Mouse (Mus musculus): Measurements from ENCODE around the gene Rnls. TPM values are rescaled to one million over a fixed set of nuclear protein-coding genes. Genes with fewer than 3 reads are reported as not detected.

The Rnls gene
- polyA plus RNA-seq, 1 experiment from 2014 or later, result 7.5 TPM

DNA sequence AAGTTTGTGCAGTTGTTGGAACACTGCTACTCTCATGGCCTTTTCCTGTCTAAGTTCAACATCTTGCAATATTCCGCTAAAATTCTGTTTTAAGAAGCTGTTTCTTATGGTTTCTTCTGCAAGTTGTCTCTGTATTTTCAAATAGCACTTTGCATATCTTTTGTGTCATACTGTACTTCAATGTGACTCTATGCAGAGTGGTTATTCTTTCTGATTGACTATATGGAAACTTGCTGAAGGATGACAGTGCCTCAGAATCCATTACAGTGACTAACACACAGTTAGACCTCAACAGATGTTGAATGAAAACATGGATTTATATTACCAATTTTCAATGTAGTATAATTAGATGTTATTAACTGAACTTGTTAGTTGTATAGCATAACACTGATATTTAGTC lies 232.9 kb downstream of the Rnls start:
- Histone ChIP-seq H3K4me2 (no peak overlapping the region), H3K4me1 (ENCODE audit: control insufficient read depth, insufficient read depth, low read length) (no peaks in the 10 kb centered on the region), H3K36me3 (ENCODE audit: control insufficient read depth, insufficient read depth, low read length) (no peaks in the 10 kb centered on the region), H3K9me3 (ENCODE audit: control insufficient read depth, low read length) (no peaks in the 10 kb centered on the region), H3K9ac (ENCODE audit: low read length) (no peak overlapping the region), H3K27me3 (ENCODE audit: control insufficient read depth, insufficient read depth, low read length) (no peaks in the 10 kb centered on the region), H3K27ac (ENCODE audit: low read depth, low read length) (no peak overlapping the region), H3K4me3 (ENCODE audit: low read depth, low read length) (no peak overlapping the region)
- WGBS, result 91% methylated on average over 1 of the region's 1 CpGs
- ATAC-seq (ENCODE audit: low FRiP score), result no peak
- no peak for DNase-seq (ENCODE audit: low spot score, missing footprints)

DNA sequence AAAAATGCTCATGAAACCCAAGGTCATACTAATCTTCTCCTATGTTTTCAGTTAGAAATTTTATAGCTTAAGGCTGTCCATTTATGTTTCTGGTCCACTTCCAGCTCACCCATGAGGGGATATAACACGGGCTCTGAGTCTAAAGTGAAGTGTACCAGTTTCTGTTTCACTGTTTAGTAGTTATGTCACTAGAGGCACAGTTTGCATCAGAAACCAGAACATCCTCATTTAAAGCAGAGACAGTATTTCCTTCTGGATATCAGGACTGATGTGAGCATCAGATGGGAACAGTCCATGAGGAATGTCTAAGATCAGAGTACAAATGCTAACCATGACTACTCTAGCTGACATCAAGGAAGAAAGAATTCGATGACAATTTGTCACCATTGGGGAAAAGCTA lies 233.9 kb downstream of the Rnls start:
- Histone ChIP-seq H3K4me3 (ENCODE audit: low read depth, low read length) (no peak overlapping the region), H3K36me3 (ENCODE audit: control insufficient read depth, insufficient read depth, low read length) (no peaks in the 10 kb centered on the region), H3K9ac (ENCODE audit: low read length) (no peak overlapping the region), H3K27me3 (ENCODE audit: control insufficient read depth, insufficient read depth, low read length) (no peaks in the 10 kb centered on the region), H3K4me2 (no peak overlapping the region), H3K9me3 (ENCODE audit: control insufficient read depth, low read length) (no peaks in the 10 kb centered on the region), H3K4me1 (ENCODE audit: control insufficient read depth, insufficient read depth, low read length) (no peaks in the 10 kb centered on the region), H3K27ac (ENCODE audit: low read depth, low read length) (no peak overlapping the region)
- ATAC-seq (ENCODE audit: low FRiP score), result no peak
- WGBS, result 91% methylated on average over 2 of the region's 2 CpGs
- DNase-seq (ENCODE audit: low spot score, missing footprints), result no peak

DNA sequence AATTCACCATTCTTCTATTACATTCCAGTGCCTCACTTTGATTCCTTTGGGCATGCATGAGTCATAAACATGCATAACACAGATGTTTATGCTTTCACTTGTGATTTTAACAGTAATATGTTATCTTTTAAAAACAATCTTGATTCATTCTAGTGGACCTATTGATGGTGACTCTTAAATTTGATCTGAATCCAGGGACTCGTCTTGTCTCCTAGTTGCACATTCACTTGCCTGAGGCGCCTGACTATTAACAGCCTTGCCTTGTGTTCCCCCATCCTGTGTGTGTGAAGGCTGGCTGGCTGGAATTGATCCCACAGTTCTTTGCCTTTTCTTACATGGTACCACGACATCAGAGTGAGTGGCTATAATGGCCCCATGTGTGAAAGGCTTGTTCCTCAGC lies 243.7 kb downstream of the Rnls start:
- no peak for ATAC-seq (ENCODE audit: low FRiP score)
- DNase-seq (ENCODE audit: low spot score, missing footprints), result no peak
- H3K27me3 ChIP-seq (ENCODE audit: control insufficient read depth, insufficient read depth, low read length), result no peaks in the 10 kb centered on the region
- H3K27ac ChIP-seq (ENCODE audit: low read depth, low read length), result no peak overlapping the region
- 83% methylated on average over 3 of the region's 3 CpGs for WGBS
- H3K9me3 ChIP-seq (ENCODE audit: control insufficient read depth, low read length), result no peaks in the 10 kb centered on the region
- no peak overlapping the region for H3K4me3 ChIP-seq (ENCODE audit: low read depth, low read length)
- no peak overlapping the region for H3K4me2 ChIP-seq
- no peak overlapping the region for H3K9ac ChIP-seq (ENCODE audit: low read length)
- H3K36me3 ChIP-seq (ENCODE audit: control insufficient read depth, insufficient read depth, low read length), result no peaks in the 10 kb centered on the region
- no peaks in the 10 kb centered on the region for H3K4me1 ChIP-seq (ENCODE audit: control insufficient read depth, insufficient read depth, low read length)

DNA sequence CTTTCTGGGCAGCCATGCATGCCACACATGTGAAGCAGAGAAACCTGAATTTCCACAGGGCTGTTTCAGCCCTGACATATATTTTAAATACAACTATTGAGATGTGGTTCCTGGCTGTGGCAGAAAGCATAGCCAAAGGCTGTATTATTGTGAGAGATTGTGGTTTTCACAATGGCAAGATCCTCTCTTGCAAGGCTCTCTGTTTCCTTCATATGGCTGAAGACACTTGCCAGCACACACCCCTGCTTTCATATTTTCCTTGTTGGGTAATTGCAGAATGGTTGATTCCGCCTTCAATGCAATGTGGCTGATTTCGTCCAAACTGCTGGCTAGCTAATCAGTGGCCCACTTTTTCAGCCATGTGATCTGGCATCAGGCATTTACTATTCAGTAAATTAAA lies 248.9 kb downstream of the Rnls start:
- WGBS, result 84% methylated on average over 2 of the region's 2 CpGs
- no peaks in the 10 kb centered on the region for H3K36me3 ChIP-seq (ENCODE audit: control insufficient read depth, insufficient read depth, low read length)

DNA sequence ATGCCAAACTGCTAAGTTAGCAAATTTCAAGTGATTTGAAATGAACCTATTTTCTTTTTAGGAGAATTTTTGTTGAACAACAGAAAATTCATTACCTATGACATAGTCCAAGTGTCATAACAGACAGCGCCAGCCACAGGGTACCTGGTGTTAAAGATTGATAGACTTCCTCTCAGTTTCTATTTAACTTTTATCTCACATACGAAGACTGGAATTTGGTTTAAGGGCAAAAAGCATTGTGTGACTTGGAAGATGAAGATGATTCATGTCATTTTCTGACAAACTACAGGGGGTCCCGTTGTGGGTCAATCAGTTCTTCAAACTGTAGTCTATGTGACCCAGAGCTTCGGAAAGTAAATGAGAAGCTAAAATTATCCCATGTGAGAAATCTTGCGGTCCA lies 254.8 kb downstream of the Rnls start:
- Histone ChIP-seq H3K36me3 (ENCODE audit: control insufficient read depth, insufficient read depth, low read length) (no peaks in the 10 kb centered on the region), H3K27me3 (ENCODE audit: control insufficient read depth, insufficient read depth, low read length) (no peaks in the 10 kb centered on the region), H3K9me3 (ENCODE audit: control insufficient read depth, low read length) (no peaks in the 10 kb centered on the region), H3K4me2 (no peak overlapping the region), H3K27ac (ENCODE audit: low read depth, low read length) (no peak overlapping the region), H3K4me3 (ENCODE audit: low read depth, low read length) (no peak overlapping the region), H3K9ac (ENCODE audit: low read length) (no peak overlapping the region), H3K4me1 (ENCODE audit: control insufficient read depth, insufficient read depth, low read length) (no peaks in the 10 kb centered on the region)
- no peak for DNase-seq (ENCODE audit: low spot score, missing footprints)
- WGBS, result 94% methylated on average over 5 of the region's 5 CpGs
- no peak for ATAC-seq (ENCODE audit: low FRiP score)

More for the DNA sequence above, 248.9 kb downstream of the Rnls start:
- no peaks in the 10 kb centered on the region for H3K27me3 ChIP-seq (ENCODE audit: control insufficient read depth, insufficient read depth, low read length)
- no peak for DNase-seq (ENCODE audit: low spot score, missing footprints)
- no peaks in the 10 kb centered on the region for H3K9me3 ChIP-seq (ENCODE audit: control insufficient read depth, low read length)
- H3K9ac ChIP-seq (ENCODE audit: low read length), result no peak overlapping the region
- no peak overlapping the region for H3K27ac ChIP-seq (ENCODE audit: low read depth, low read length)
- H3K4me2 ChIP-seq, result no peak overlapping the region
- H3K4me1 ChIP-seq (ENCODE audit: control insufficient read depth, insufficient read depth, low read length), result no peaks in the 10 kb centered on the region
- no peak for ATAC-seq (ENCODE audit: low FRiP score)
- H3K4me3 ChIP-seq (ENCODE audit: low read depth, low read length), result no peak overlapping the region

DNA sequence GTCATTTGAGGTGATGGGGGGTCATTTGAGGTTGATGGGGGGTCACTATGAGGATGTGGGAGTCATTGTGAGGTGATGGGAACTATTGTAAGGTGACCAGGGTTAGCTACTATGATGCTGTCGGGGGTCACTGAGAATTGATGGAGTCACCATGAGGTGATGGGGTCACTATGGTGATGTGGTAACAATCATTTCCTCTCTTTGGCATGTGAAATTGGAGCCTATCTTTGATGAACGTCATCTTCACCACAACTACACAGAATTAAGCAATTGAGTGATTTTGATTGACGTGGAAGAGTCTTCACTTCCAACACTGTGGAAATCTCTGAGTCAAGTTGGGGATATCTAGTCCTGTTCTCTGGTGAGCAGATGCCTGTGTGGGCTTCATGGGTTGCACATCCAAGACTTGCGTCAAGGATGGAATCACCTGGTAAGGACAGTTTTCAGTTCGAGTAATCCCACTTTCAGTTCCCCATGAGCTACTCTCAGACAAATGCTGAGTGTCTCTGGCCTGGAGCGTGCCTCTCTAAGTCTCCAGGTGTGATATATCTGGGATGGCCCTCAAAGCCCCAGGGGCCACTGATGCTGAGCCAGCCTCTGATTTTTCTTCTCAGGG lies 269.4 kb downstream of the Rnls start:
- H3K9me3 ChIP-seq (ENCODE audit: control insufficient read depth, low read length), result no peaks in the 10 kb centered on the region
- H3K4me1 ChIP-seq (ENCODE audit: control insufficient read depth, insufficient read depth, low read length), result no peaks in the 10 kb centered on the region
- H3K9ac ChIP-seq (ENCODE audit: low read length), result no peak overlapping the region
- no peak overlapping the region for H3K4me2 ChIP-seq
- H3K4me3 ChIP-seq (ENCODE audit: low read depth, low read length), result no peak overlapping the region
- no peaks in the 10 kb centered on the region for H3K36me3 ChIP-seq (ENCODE audit: control insufficient read depth, insufficient read depth, low read length)
- H3K27me3 ChIP-seq (ENCODE audit: control insufficient read depth, insufficient read depth, low read length), result no peaks in the 10 kb centered on the region
- H3K27ac ChIP-seq (ENCODE audit: low read depth, low read length), result no peak overlapping the region
- WGBS, result 88% methylated on average over 6 of the region's 6 CpGs
- no peak for ATAC-seq (ENCODE audit: low FRiP score)
- no peak for DNase-seq (ENCODE audit: low spot score, missing footprints)

DNA sequence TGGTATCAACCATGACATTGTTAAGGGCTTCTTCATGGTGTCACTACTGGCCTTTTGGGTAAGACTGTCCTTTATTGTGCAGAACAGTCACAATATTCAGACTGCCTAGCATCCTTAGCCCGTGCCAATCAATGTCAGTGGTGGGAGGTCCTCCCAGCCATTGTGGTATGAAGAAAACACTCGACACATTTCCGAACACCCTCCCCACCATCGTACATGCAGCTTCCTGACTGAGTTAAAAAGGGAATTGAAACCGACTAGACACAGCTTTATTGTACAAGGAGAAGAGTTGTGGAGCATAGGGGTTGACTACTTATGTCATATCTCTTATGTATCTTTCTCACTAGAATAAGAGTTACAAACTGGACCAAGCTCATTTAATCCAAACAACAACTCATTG lies 272.1 kb downstream of the Rnls start:
- Histone ChIP-seq H3K9ac (ENCODE audit: low read length) (no peak overlapping the region), H3K4me3 (ENCODE audit: low read depth, low read length) (no peak overlapping the region), H3K27me3 (ENCODE audit: control insufficient read depth, insufficient read depth, low read length) (no peaks in the 10 kb centered on the region), H3K4me2 (no peak overlapping the region), H3K36me3 (ENCODE audit: control insufficient read depth, insufficient read depth, low read length) (no peaks in the 10 kb centered on the region), H3K9me3 (ENCODE audit: control insufficient read depth, low read length) (no peaks in the 10 kb centered on the region), H3K4me1 (ENCODE audit: control insufficient read depth, insufficient read depth, low read length) (no peaks in the 10 kb centered on the region), H3K27ac (ENCODE audit: low read depth, low read length) (no peak overlapping the region)
- DNase-seq (ENCODE audit: low spot score, missing footprints), result no peak
- 83% methylated on average over 5 of the region's 5 CpGs for WGBS
- ATAC-seq (ENCODE audit: low FRiP score), result no peak

DNA sequence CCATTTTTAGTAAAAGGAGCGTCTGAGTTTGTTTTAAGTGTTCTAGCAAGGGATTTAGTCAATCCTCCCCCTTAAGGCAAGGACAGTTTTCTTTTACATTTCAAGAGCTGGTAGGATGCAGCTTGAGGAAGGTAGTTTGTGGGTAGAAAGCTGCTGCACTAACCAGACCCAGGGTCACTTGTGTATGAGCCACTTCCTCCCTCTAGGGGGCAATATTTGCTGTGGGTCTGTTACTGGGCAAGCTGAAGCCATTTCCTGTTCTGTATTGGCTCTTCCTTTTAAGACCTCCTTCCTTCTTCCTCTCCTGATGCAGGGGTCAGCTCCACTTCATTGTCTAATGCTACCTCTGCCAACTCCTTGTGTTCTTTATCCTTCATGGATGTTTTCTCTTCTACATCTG lies 273.2 kb downstream of the Rnls start:
- H3K36me3 ChIP-seq (ENCODE audit: control insufficient read depth, insufficient read depth, low read length), result no peaks in the 10 kb centered on the region
- WGBS, result 87% methylated on average over 1 of the region's 1 CpGs
- ATAC-seq (ENCODE audit: low FRiP score), result no peak

DNA sequence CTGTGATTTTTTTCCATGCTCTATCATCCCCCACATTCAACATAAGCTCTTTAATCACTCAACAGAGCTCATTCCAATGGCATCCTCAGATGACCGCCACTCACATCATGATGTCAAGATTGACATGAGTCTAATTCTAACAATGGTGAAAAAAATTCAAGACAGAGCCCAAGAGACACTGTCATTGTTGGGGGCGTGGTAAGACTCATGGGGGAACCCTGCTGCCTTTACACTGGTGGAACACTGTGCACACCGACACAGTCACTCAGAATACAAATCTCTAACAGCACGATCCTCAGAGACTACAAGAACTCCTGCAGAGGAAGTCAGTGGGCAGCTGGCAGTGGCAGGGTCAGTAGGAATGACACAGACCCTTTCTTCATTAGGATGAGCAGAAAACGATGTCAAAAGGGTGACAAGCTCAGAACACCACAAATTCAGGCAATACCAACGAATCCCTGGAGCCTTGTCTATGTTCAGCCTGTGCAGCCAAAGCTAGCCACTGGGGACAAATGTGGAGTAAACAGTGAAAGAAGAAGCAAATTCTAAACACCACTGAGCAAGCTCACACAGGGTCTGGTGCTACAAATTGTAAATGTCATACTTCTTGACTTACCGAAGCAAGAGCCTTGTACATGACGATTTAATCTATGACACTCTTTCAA lies 277.3 kb downstream of the Rnls start:
- DNase-seq (ENCODE audit: low spot score, missing footprints), result peak; percentile 59
- Histone ChIP-seq H3K4me2 (no peak overlapping the region), H3K4me1 (ENCODE audit: control insufficient read depth, insufficient read depth, low read length) (no peaks in the 10 kb centered on the region), H3K9ac (ENCODE audit: low read length) (no peak overlapping the region), H3K27ac (ENCODE audit: low read depth, low read length) (no peak overlapping the region), H3K4me3 (ENCODE audit: low read depth, low read length) (no peak overlapping the region), H3K36me3 (ENCODE audit: control insufficient read depth, insufficient read depth, low read length) (no peaks in the 10 kb centered on the region), H3K27me3 (ENCODE audit: control insufficient read depth, insufficient read depth, low read length) (no peaks in the 10 kb centered on the region), H3K9me3 (ENCODE audit: control insufficient read depth, low read length) (no peaks in the 10 kb centered on the region)
- no peak for ATAC-seq (ENCODE audit: low FRiP score)
- 69% methylated on average over 8 of the region's 8 CpGs for WGBS

More for the DNA sequence above, 273.2 kb downstream of the Rnls start:
- H3K27ac ChIP-seq (ENCODE audit: low read depth, low read length), result no peak overlapping the region
- no peak overlapping the region for H3K4me3 ChIP-seq (ENCODE audit: low read depth, low read length)
- H3K27me3 ChIP-seq (ENCODE audit: control insufficient read depth, insufficient read depth, low read length), result no peaks in the 10 kb centered on the region
- no peak overlapping the region for H3K4me2 ChIP-seq
- no peaks in the 10 kb centered on the region for H3K4me1 ChIP-seq (ENCODE audit: control insufficient read depth, insufficient read depth, low read length)
- no peak for DNase-seq (ENCODE audit: low spot score, missing footprints)
- H3K9ac ChIP-seq (ENCODE audit: low read length), result no peak overlapping the region
- no peaks in the 10 kb centered on the region for H3K9me3 ChIP-seq (ENCODE audit: control insufficient read depth, low read length)
